Mouse (Mus musculus) neural tube, embryonic 15.5 days (tissue): ENCODE data around the gene Foxg1. TPM values are rescaled to one million over a fixed set of nuclear protein-coding genes. Genes with fewer than 3 reads are reported as not detected.
A peak's percentile ranks its signal among the peaks of the same experiment; 100 is the strongest.

Source experiments
- ATAC-seq: fragments of 200-750 bp; cut with Nextera tagmentation; 2 replicates; pipeline ENCODE4 v1.8.0; 2017; ENCODE audit warnings: mild to moderate bottlenecking, moderate TSS enrichment, moderate library complexity; ENCODE audit not compliant: low FRiP score
- H3K27ac ChIP-seq: fragments of 300-500 bp; sonication (generic); replicated peaks from 2 replicates; pipeline ENCODE4 v1.5.1; 2015; ENCODE audit warnings: mild to moderate bottlenecking, inconsistent platforms
- H3K27me3 ChIP-seq: fragments of 300-500 bp; sonication (generic); replicated peaks from 2 replicates; pipeline ENCODE4 v1.6.1; 2015; ENCODE audit warnings: inconsistent platforms
- H3K36me3 ChIP-seq: fragments of 300-500 bp; sonication (generic); 2 replicates; pipeline ENCODE4 v1.6.1; 2015; ENCODE audit warnings: inconsistent platforms
- H3K4me1 ChIP-seq: fragments of 300-500 bp; sonication (generic); 2 replicates; pipeline ENCODE4 v1.6.1; 2015; ENCODE audit warnings: inconsistent platforms
- H3K4me2 ChIP-seq: fragments of 300-500 bp; sonication (generic); 2 replicates; pipeline ENCODE4 v1.6.1; 2015; ENCODE audit warnings: inconsistent platforms, mild to moderate bottlenecking, moderate library complexity
- H3K4me3 ChIP-seq: fragments of 300-500 bp; sonication (generic); replicated peaks from 2 replicates; pipeline ENCODE4 v1.5.1; 2015; ENCODE audit warnings: mild to moderate bottlenecking, inconsistent platforms
- H3K9ac ChIP-seq: fragments of 300-500 bp; sonication (generic); replicated peaks from 2 replicates; pipeline ENCODE4 v1.6.1; 2015; ENCODE audit warnings: mild to moderate bottlenecking, inconsistent platforms
- H3K9me3 ChIP-seq: fragments of 300-500 bp; sonication (generic); replicated peaks from 2 replicates; pipeline ENCODE4 v1.6.1; 2016; ENCODE audit warnings: inconsistent platforms
- WGBS: fragments of 180-500 bp; shearing (Covaris S2); methylation state at CpG from one replicate; pipeline ENCODE4 v1.1.7; 2015; ENCODE audit warnings: mixed read lengths; 5-methylcytosine and 5-hydroxymethylcytosine counted together
- polyA plus RNA-seq: library from polyadenylated mRNA; unstranded; fragments of >200 nt; fragmentation: Nextera tagmentation; extraction: Ambion mirVana; gene quantifications from 2 replicates; pipeline ENCODE4 v1.2.1, GENCODE M21; 2015

The Foxg1 gene
- polyA plus RNA-seq: 0.36 TPM in 1 of 2 replicates, not detected in the other

GRCm38 (mm10) chr12:49382565-49383520 is at the start of gene Foxg1:
Gene Foxg1, plus strand, starts transcription at chr12:49382660.
- Histone ChIP-seq H3K4me2 (peak within 1 kb of the TSS; percentile 40), H3K27ac (no peak within 1 kb of the TSS), H3K9ac (no peak within 1 kb of the TSS), H3K36me3 (no peaks in the 10 kb centered on the region), H3K4me1 (peaks cover 11% of the 10 kb centered on the region; the same call in 1 of the 2 replicates), H3K27me3 (peaks cover 77% of the 10 kb centered on the region), H3K4me3 (peak within 1 kb of the TSS; percentile 19), H3K9me3 (no peaks in the 10 kb centered on the region)
- no peak for ATAC-seq
- under 1% methylated on average over 58 of the region's 61 CpGs for WGBS

- no peak overlapping the region for H3K9ac ChIP-seq
- no peak overlapping the region for H3K27ac ChIP-seq
- WGBS: 94% methylated on average over 10 of the region's 10 CpGs
- H3K9me3 ChIP-seq: no peaks in the 10 kb centered on the region
- no peaks in the 10 kb centered on the region for H3K36me3 ChIP-seq
- H3K4me1 ChIP-seq: no peaks in the 10 kb centered on the region
- no peaks in the 10 kb centered on the region for H3K27me3 ChIP-seq
- H3K4me3 ChIP-seq: no peak overlapping the region
- no peak overlapping the region for H3K4me2 ChIP-seq
- ATAC-seq: no peak
Observed at GRCm38 (mm10) chr12:49349697-49350096, 32.8 kb upstream of the Foxg1 start.

- no peak overlapping the region for H3K9ac ChIP-seq
- no peak for ATAC-seq
- H3K4me3 ChIP-seq: no peak overlapping the region
- H3K27me3 ChIP-seq: peaks cover 45% of the 10 kb centered on the region
- no peaks in the 10 kb centered on the region for H3K36me3 ChIP-seq
- H3K4me2 ChIP-seq: no peak overlapping the region
- H3K9me3 ChIP-seq: no peaks in the 10 kb centered on the region
- H3K4me1 ChIP-seq: no peaks in the 10 kb centered on the region
- WGBS: 45% methylated on average over 1 of the region's 1 CpGs
- no peak overlapping the region for H3K27ac ChIP-seq
Observed at GRCm38 (mm10) chr12:49368931-49369330, 13.5 kb upstream of the Foxg1 start.

- ATAC-seq: no peak
- Histone ChIP-seq H3K9me3 (no peaks in the 10 kb centered on the region), H3K4me2 (no peak overlapping the region), H3K36me3 (no peaks in the 10 kb centered on the region), H3K27me3 (peaks cover 68% of the 10 kb centered on the region), H3K9ac (no peak overlapping the region), H3K27ac (no peak overlapping the region), H3K4me1 (peaks cover 4% of the 10 kb centered on the region; the same call in 1 of the 2 replicates), H3K4me3 (no peak overlapping the region)
Observed at GRCm38 (mm10) chr12:49372170-49372569, 10.3 kb upstream of the Foxg1 start.

- no peak overlapping the region for H3K27ac ChIP-seq
- H3K9me3 ChIP-seq: no peaks in the 10 kb centered on the region
- H3K27me3 ChIP-seq: peaks cover 77% of the 10 kb centered on the region
- 4% methylated on average over 5 of the region's 5 CpGs for WGBS
- peaks cover 4% of the 10 kb centered on the region; the same call in 1 of the 2 replicates for H3K4me1 ChIP-seq
- no peak overlapping the region for H3K4me2 ChIP-seq
- no peak overlapping the region for H3K4me3 ChIP-seq
- H3K36me3 ChIP-seq: no peaks in the 10 kb centered on the region
- no peak for ATAC-seq
- H3K9ac ChIP-seq: no peak overlapping the region
Observed at GRCm38 (mm10) chr12:49373176-49373575, 9.3 kb upstream of the Foxg1 start.

GRCm38 (mm10) chr12:49373821-49374605 is 8.4 kb upstream of the Foxg1 start:
- Histone ChIP-seq H3K27ac (no peak overlapping the region), H3K9me3 (no peaks in the 10 kb centered on the region), H3K4me3 (0 out of 2 replicates have a peak overlapping the region, but pooled peaks have one; percentile 15), H3K36me3 (no peaks in the 10 kb centered on the region), H3K27me3 (peaks cover 86% of the 10 kb centered on the region), H3K4me2 (peak overlapping the region; percentile 48), H3K4me1 (peaks cover 4% of the 10 kb centered on the region; the same call in 1 of the 2 replicates), H3K9ac (no peak overlapping the region)
- under 1% methylated on average over 24 of the region's 24 CpGs for WGBS
- ATAC-seq: no peak

GRCm38 (mm10) chr12:49374606-49374995 is 7.9 kb upstream of the Foxg1 start:
- WGBS: under 1% methylated on average over 14 of the region's 14 CpGs
- no peak for ATAC-seq

GRCm38 (mm10) chr12:49375427-49376317 is 6.8 kb upstream of the Foxg1 start:
- Histone ChIP-seq H3K4me3 (no peak overlapping the region), H3K9me3 (no peaks in the 10 kb centered on the region), H3K9ac (no peak overlapping the region), H3K27me3 (peaks cover 89% of the 10 kb centered on the region), H3K4me1 (peaks cover 4% of the 10 kb centered on the region; the same call in 1 of the 2 replicates), H3K4me2 (no peak overlapping the region), H3K27ac (no peak overlapping the region), H3K36me3 (no peaks in the 10 kb centered on the region)
- 4% methylated on average over 15 of the region's 15 CpGs for WGBS
- no peak for ATAC-seq

More at GRCm38 (mm10) chr12:49374606-49374995, 7.9 kb upstream of the Foxg1 start:
- no peaks in the 10 kb centered on the region for H3K36me3 ChIP-seq
- peak overlapping the region; percentile 48 for H3K4me2 ChIP-seq
- H3K27me3 ChIP-seq: peaks cover 86% of the 10 kb centered on the region
- no peak overlapping the region for H3K9ac ChIP-seq
- H3K4me3 ChIP-seq: 0 out of 2 replicates have a peak overlapping the region, but pooled peaks have one; percentile 15
- H3K27ac ChIP-seq: no peak overlapping the region
- H3K4me1 ChIP-seq: peaks cover 4% of the 10 kb centered on the region; the same call in 1 of the 2 replicates
- H3K9me3 ChIP-seq: no peaks in the 10 kb centered on the region

- no peak overlapping the region for H3K27ac ChIP-seq
- no peaks in the 10 kb centered on the region for H3K36me3 ChIP-seq
- WGBS: 2% methylated on average over 19 of the region's 19 CpGs
- no peak overlapping the region for H3K4me2 ChIP-seq
- H3K9me3 ChIP-seq: no peaks in the 10 kb centered on the region
- H3K4me1 ChIP-seq: peaks cover 4% of the 10 kb centered on the region; the same call in 1 of the 2 replicates
- no peak overlapping the region for H3K9ac ChIP-seq
- ATAC-seq: no peak
- peaks cover 86% of the 10 kb centered on the region for H3K27me3 ChIP-seq
- H3K4me3 ChIP-seq: no peak overlapping the region
Observed at GRCm38 (mm10) chr12:49376318-49376992, 6.0 kb upstream of the Foxg1 start.

GRCm38 (mm10) chr12:49377281-49377970 is 5.0 kb upstream of the Foxg1 start:
- peaks cover 4% of the 10 kb centered on the region; the same call in 1 of the 2 replicates for H3K4me1 ChIP-seq
- H3K4me2 ChIP-seq: no peak overlapping the region
- H3K4me3 ChIP-seq: no peak overlapping the region
- H3K27ac ChIP-seq: no peak overlapping the region
- peaks cover 92% of the 10 kb centered on the region for H3K27me3 ChIP-seq
- H3K9ac ChIP-seq: no peak overlapping the region
- no peak for ATAC-seq
- under 1% methylated on average over 15 of the region's 15 CpGs for WGBS
- no peaks in the 10 kb centered on the region for H3K36me3 ChIP-seq
- H3K9me3 ChIP-seq: no peaks in the 10 kb centered on the region
